Mouse (Mus musculus): ENCODE data around the gene Slc16a5. TPM values are rescaled to one million over a fixed set of nuclear protein-coding genes. Genes with fewer than 3 reads are reported as not detected.
"Not testable (repeated sequence)": the region's sequence is repeated elsewhere in the genome, so short reads cannot be mapped to it uniquely, and the experiment has no call there.

Slc16a5 gene
- polyA plus RNA-seq, 1 experiment, result not detected

DNA sequence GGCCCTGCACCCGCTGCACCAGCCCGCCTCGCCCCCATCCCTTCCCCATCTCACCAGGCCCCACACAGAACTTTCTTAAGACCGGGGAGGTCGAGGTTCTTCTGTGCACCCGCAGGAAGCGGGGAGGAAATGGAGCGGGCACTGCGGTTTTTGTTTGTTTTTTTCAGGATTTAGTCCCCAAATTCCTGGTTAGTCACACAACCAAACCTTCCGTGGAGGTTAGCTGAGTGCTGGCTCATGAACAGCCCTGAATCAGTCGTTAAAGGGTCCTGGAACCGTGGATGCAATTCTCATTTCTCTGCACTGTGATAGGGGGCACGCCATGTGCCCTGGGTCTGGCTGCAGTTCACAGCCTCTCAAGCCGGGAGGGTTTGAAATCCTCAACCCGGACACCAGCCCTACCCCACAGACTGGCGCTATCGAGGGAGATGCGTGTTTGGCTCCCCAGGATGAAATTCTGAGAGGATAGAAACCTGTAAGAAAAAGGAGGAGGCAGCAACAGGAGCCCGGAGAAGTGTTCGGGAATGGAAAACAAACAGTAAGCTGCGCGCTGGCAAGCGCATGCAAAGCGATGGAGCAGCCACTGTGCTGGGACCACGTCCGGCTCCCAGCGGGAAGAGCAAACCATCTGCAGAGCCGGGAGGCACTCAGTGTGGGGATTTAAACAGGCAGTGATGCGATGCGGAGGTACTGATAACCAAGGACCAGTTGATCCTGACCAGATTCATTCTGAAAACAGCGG lies 26.5 kb upstream of the Slc16a5 start:
- peak overlapping the region; percentile 22; the same call in 1 of the 2 replicates for H3K4me3 ChIP-seq (ENCODE audit: insufficient read depth, low read depth, low read length)
- no peaks in the 10 kb centered on the region for H3K4me1 ChIP-seq (ENCODE audit: control insufficient read depth, insufficient read depth, insufficient read length, low read length)
- H3K27ac ChIP-seq (replicated peaks; ENCODE audit: low read depth, low read length), result no peak overlapping the region

DNA sequence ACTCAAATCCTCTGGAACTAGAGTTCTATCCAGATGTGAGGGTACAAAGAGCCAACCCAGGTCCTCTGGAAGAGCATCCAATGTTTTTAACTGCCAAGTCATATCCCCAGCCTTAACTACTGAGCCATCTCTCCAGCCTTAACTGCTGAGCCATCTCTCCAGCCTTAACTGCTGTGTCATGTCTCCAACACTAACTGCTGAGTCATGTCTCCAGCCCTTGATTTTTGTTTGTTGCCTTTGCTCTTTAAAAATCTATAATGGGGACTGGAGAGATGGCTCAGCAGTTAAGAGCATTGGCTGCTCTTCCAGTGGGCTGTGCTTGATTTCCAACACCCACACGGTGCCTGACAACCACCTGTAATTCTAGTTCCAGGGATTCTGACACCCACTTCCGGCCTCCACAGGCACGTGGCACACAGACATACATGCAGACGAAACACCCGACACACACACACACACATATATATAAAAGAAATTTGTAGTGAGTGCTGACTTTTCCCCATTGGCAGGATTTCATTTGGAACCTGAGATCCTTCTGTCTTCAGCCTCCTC lies 24.6 kb upstream of the Slc16a5 start:
- H3K4me3 ChIP-seq (ENCODE audit: insufficient read depth, low read depth, low read length), result no peak overlapping the region
- no peaks in the 10 kb centered on the region for H3K4me1 ChIP-seq (ENCODE audit: control insufficient read depth, insufficient read depth, insufficient read length, low read length)
- H3K27ac ChIP-seq (replicated peaks; ENCODE audit: low read depth, low read length), result no peak overlapping the region

DNA sequence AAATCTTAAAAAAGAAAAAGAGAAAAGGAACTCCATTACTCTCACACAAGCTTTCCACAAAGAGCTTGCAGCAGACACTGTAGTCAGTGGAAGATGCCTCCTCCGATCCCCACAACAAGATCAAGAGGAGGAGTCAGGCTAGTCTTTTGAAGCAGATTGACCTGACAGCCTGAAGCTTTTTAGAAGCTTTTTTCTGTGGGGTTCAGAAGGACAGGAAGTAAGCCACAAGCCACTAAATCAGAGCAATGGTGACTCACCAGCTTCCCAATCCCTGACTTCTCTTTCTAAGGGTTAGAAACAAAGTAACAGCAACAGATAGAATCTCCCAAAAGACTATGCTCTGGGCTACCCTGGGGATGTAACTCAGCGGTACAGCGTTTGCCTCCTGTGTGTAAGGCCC lies 22.9 kb upstream of the Slc16a5 start:
- H3K4me3 ChIP-seq (ENCODE audit: insufficient read depth, low read depth, low read length), result no peak overlapping the region
- no peaks in the 10 kb centered on the region for H3K4me1 ChIP-seq (ENCODE audit: control insufficient read depth, insufficient read depth, insufficient read length, low read length)
- no peak overlapping the region for H3K27ac ChIP-seq (replicated peaks; ENCODE audit: low read depth, low read length)

DNA sequence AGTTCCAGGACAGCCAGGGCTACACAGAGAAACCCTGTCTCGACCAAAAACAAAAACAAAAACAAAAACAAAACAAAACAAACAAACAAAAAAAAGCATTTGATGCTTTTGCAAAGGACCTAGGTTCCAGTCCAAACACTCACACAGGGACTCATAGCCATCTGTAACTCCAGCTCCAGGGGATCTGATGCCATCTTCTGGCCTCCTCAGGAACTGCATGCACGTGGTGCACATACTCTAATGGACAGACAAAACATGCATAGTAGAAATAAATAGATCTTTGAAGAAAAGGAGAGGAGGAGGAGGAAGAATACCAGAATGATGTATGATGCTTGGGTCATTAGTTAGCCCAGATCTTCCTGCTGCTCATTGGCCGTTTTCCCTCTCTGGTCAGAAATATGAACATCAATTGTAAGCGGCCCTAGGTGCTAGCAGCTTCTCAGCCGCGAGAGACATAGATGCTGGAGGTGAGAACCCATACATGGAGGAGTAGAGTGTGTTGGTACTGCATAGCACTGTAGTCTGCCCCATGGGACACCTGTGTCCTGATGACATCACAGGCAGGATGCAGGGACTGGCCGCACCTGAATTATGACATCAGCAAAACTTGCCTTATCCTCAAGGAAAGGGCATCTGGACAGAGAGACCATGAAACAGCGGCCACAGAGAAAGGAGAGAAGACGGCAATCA lies 22.2 kb upstream of the Slc16a5 start, which contains the start of gene Trim80:
Gene Trim80 (plus strand): TSS at position 640 of the 690 bp plus-strand sequence.
- no peaks in the 10 kb centered on the region for H3K4me1 ChIP-seq (ENCODE audit: control insufficient read depth, insufficient read depth, insufficient read length, low read length)

GRCm38 (mm10) chr11:115441417-115441816 lies 20.9 kb upstream of the Slc16a5 start:
- H3K4me1 ChIP-seq (ENCODE audit: control insufficient read depth, insufficient read depth, insufficient read length, low read length), result no peaks in the 10 kb centered on the region
- H3K27ac ChIP-seq (replicated peaks; ENCODE audit: low read depth, low read length), result no peak overlapping the region
- no peak overlapping the region for H3K4me3 ChIP-seq (ENCODE audit: insufficient read depth, low read depth, low read length)

More for the DNA sequence above, 22.2 kb upstream of the Slc16a5 start, which contains the start of gene Trim80:
- Histone ChIP-seq H3K27ac (replicated peaks; ENCODE audit: low read depth, low read length) (no peak within 1 kb of the TSS), H3K4me3 (ENCODE audit: insufficient read depth, low read depth, low read length) (no peak within 1 kb of the TSS)

DNA sequence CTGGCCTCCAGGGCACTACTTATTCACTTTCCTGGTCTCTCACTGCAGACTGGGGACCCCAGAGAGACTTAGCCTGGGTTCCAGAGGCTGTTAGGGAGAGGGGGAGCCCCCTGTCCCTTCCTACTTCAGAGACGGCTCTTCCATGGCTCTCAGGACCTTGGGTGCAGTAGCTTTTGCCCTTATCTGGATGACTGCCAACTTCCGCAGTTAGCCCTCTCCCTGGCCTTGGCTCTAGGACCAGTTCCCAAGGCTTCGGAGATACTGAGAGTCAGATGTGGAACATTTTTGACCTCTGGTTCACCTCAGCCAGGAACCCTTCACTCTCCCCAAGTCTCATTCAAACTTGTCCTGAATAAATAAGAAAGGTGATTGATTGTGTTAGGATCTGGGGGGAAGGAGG lies 15.4 kb upstream of the Slc16a5 start:
- Histone ChIP-seq H3K4me1 (ENCODE audit: control insufficient read depth, insufficient read depth, insufficient read length, low read length) (no peaks in the 10 kb centered on the region; the same call in 1 of the 2 replicates), H3K27ac (replicated peaks; ENCODE audit: low read depth, low read length) (no peak overlapping the region), H3K4me3 (ENCODE audit: insufficient read depth, low read depth, low read length) (no peak overlapping the region)

DNA sequence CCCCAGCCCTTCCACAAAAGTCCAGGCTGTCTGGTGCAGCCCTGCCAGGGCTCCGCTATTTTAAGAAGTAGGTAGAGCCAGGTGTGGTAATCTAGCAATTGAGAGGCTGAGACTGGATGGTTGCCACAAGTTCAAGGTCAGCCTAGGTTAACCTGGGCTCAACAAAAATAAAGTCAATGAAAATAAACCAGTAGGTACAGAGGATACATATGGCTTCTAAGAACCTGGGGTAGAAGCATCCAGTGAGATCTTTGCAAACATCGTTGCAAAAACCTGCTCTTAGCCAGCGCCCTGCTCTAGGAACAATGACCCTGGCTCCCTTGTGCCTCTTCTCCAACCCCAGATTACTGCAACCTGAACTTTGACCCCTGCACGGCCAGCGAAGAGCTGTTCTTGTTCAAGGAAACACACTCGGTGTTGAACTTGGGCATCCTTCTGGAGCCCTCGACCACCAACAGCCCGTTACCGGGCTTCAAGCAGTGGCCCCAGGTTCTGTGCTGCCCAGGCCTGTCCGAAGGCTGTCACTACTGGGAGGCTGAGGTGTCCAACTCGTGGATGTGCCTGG lies 14.9 kb upstream of the Slc16a5 start:
- Histone ChIP-seq H3K4me3 (ENCODE audit: insufficient read depth, low read depth, low read length) (no peak overlapping the region), H3K27ac (replicated peaks; ENCODE audit: low read depth, low read length) (no peak overlapping the region), H3K4me1 (ENCODE audit: control insufficient read depth, insufficient read depth, insufficient read length, low read length) (no peaks in the 10 kb centered on the region; the same call in 1 of the 2 replicates)

- Histone ChIP-seq H3K4me3 (ENCODE audit: insufficient read depth, low read depth, low read length) (no peak overlapping the region), H3K27ac (replicated peaks; ENCODE audit: low read depth, low read length) (no peak overlapping the region), H3K4me1 (ENCODE audit: control insufficient read depth, insufficient read depth, insufficient read length, low read length) (no peaks in the 10 kb centered on the region; the same call in 1 of the 2 replicates)
Measured at GRCm38 (mm10) chr11:115448075-115448474, 14.2 kb upstream of the Slc16a5 start.

DNA sequence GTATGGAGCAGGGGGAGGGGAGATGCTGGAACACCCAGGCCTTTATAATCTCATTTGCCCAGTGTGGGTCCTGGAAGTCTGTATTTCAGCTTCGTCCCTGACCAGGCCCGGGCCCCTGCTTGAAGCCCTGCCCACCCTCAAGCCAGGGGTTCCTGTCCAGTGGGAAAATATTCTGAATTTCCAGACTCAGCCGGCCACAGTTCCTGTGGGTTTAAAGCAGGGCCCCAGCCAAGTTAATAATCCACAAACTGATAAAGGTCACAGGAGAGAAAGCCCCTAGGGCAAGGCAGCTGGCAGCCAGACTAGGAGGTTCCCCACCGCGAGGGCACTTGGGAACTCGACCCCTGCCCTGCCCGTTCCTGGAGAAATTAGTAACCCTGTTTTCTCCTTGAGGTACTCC lies 13.3 kb upstream of the Slc16a5 start:
- Histone ChIP-seq H3K27ac (replicated peaks; ENCODE audit: low read depth, low read length) (no peak overlapping the region), H3K4me1 (ENCODE audit: control insufficient read depth, insufficient read depth, insufficient read length, low read length) (no peaks in the 10 kb centered on the region; the same call in 1 of the 2 replicates), H3K4me3 (ENCODE audit: insufficient read depth, low read depth, low read length) (no peak overlapping the region)

- H3K4me1 ChIP-seq (ENCODE audit: control insufficient read depth, insufficient read depth, insufficient read length, low read length), result no peaks in the 10 kb centered on the region; the same call in 1 of the 2 replicates
- no peak overlapping the region for H3K4me3 ChIP-seq (ENCODE audit: insufficient read depth, low read depth, low read length)
- no peak overlapping the region for H3K27ac ChIP-seq (replicated peaks; ENCODE audit: low read depth, low read length)
Measured at GRCm38 (mm10) chr11:115450176-115450575, 12.1 kb upstream of the Slc16a5 start.

DNA sequence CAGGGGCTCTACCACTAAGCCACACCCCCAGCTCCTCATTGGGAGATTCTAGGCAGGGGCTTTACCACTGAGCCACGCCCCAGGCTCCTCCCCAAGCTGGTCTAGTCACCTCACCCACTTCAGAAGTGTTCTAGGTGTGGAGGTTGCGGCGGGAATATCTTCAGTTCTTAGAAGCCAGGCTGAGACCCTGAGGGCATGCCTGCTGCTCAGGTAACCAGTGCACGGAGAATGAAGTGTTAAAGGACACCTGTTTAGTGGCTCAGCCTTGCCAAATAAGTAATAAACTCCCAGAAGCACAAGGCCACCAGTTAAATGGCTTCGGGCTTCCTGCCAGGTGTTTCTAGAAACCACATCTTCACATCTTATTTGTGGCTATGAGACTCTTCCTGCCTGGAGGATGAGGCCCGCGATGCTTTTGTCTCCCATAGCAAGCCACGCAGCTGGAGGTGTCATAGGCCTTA lies 10.5 kb upstream of the Slc16a5 start:
- no peak overlapping the region for H3K27ac ChIP-seq (replicated peaks; ENCODE audit: low read depth, low read length)
- no peak overlapping the region for H3K4me3 ChIP-seq (ENCODE audit: insufficient read depth, low read depth, low read length)
- no peaks in the 10 kb centered on the region; the same call in 1 of the 2 replicates for H3K4me1 ChIP-seq (ENCODE audit: control insufficient read depth, insufficient read depth, insufficient read length, low read length)

- H3K4me3 ChIP-seq (ENCODE audit: insufficient read depth, low read depth, low read length), result no peak overlapping the region
- H3K4me1 ChIP-seq (ENCODE audit: control insufficient read depth, insufficient read depth, insufficient read length, low read length), result no peaks in the 10 kb centered on the region
- H3K27ac ChIP-seq (replicated peaks; ENCODE audit: low read depth, low read length), result no peak overlapping the region
Measured at GRCm38 (mm10) chr11:115452281-115452860, 9.9 kb upstream of the Slc16a5 start.

DNA sequence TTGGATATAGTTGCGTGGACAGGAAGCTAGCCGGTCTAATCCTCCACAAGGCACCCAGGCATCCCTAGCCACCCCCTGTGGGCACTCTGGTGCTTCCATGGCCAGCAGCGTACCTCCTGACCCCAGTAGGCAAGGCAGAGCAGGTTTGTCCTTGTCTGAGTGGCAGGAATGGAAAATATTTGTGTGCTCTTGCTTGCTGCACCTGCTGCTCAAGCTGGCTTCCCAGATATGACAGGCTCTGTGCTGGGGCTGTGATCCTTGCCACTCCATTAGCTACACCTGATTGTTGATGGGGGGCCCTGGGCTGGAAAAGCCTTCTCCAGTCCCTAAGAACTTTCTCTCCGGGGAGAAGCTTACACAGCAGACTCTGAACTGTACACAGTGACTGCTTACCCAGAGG lies 9.0 kb upstream of the Slc16a5 start:
- no peak overlapping the region for H3K27ac ChIP-seq (replicated peaks; ENCODE audit: low read depth, low read length)
- no peaks in the 10 kb centered on the region for H3K4me1 ChIP-seq (ENCODE audit: control insufficient read depth, insufficient read depth, insufficient read length, low read length)
- H3K4me3 ChIP-seq (ENCODE audit: insufficient read depth, low read depth, low read length), result no peak overlapping the region

- H3K27ac ChIP-seq (replicated peaks; ENCODE audit: low read depth, low read length); H3K4me1 ChIP-seq (ENCODE audit: control insufficient read depth, insufficient read depth, insufficient read length, low read length): not testable (repeated sequence)
Measured at GRCm38 (mm10) chr11:115454822-115455221, 7.5 kb upstream of the Slc16a5 start.

DNA sequence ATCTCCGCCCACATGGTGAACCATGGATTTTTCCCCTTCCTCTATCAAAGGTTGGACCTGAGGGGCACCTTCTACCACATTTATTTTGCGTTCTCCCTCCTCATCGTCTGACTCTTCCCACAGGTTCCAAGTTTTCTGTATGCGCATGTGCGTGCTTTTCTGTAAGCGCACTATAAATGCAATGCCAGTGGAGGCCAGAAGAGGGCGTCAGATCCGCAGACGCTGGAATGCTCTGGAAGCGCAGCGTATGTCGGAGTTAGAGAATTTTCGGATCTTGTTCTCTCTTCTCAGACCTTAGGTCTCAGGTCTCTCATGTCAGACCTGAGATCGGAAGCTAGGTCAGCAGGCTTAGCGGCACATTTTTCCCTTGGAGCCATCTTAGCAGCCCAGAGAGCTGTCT lies 6.7 kb upstream of the Slc16a5 start:
- Histone ChIP-seq H3K27ac (replicated peaks; ENCODE audit: low read depth, low read length) (no peak overlapping the region), H3K4me3 (ENCODE audit: insufficient read depth, low read depth, low read length) (no peak overlapping the region), H3K4me1 (ENCODE audit: control insufficient read depth, insufficient read depth, insufficient read length, low read length) (no peaks in the 10 kb centered on the region)

More at GRCm38 (mm10) chr11:115454822-115455221, 7.5 kb upstream of the Slc16a5 start:
- H3K4me3 ChIP-seq (ENCODE audit: insufficient read depth, low read depth, low read length), result not testable (repeated sequence)

Data from brown adipose tissue, adult 24 weeks (tissue).